Mouse (Mus musculus): ENCODE data around the gene Exoc6. TPM values are rescaled to one million over a fixed set of nuclear protein-coding genes. Genes with fewer than 3 reads are reported as not detected.

Gene Exoc6
- polyA plus RNA-seq (2012; rRNA removed) (11.4 and 17.3 TPM in 2 replicates), polyA plus RNA-seq (2014; fragmentation: Nextera tagmentation; extraction: Ambion mirVana) (31.6 and 32.4 TPM in 2 replicates)

DNA sequence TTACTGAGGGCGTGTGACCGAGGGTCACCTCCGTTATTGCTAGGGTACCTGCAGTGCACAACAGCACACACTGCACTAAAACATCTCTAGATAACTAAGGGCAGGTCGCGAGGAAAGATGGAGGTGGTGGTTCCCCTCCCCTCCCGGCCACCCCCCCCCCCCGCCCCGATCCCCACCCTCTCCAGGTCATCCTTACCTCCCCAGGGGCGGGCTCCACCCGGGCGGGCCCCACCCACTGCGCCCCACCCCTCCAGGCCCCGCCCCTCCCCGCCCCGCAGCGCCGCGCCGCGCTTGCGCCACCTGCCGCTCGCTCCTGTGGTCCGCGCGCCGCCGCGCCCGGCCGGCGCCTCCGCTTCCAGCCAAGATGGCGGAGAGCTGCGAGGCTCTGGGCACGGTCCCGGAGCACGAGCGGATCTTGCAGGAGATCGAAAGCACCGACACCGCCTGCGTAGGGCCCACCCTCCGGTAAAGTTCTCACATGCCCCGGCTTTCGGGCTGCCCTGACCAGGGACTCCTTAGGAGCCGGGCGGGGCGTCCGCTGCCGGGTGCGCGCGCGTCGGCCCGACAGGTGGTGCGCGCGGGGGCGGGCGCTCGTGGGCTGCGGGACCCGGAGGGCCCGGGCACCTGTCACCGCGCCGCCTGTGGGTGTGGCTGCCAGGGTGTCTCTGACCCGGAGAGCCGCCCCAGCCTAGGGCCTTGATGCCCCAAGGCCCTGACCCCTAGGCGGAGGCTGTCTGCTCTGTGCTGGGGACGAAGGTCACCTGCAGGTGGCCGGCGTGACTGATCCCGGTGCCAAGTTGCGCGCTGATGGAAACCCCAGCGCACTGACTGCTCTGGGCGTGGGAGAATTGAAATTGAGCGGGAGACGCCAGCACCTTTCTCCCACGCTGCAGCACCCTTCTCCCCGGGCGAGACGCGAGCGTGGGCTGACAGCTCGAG lies at the start of gene Exoc6:
TSS of gene Exoc6 (plus strand) at position 318 of the 939 bp plus-strand sequence.
- H3K4me1 ChIP-seq (replicated peaks; ENCODE audit: control insufficient read depth in 2 of 2, insufficient read depth in 2 of 2, low read length in 1 of 2): peaks cover 28 to 40% of the 10 kb centered on the region in 2 experiments
- peak; percentile 61 for TF ChIP-seq CTCF (IDR thresholded peaks at IDR 0.05; ENCODE audit: low read depth)
- TF ChIP-seq EP300 (IDR thresholded peaks at IDR 0.05; ENCODE audit: low read depth): no peak
- H3K27me3 ChIP-seq (ENCODE audit: control insufficient read depth, insufficient read depth, low read length): no peaks in the 10 kb centered on the region
- H3K9ac ChIP-seq (replicated peaks): peak within 1 kb of the TSS; percentile 68
- under 1% methylated on average over 85 of the region's 89 CpGs for WGBS (ENCODE audit: insufficient replicate concordance)
- H3K4me2 ChIP-seq (ENCODE audit: low read depth): peak within 1 kb of the TSS; percentile 93
- peak; percentile 85 for ATAC-seq (ENCODE audit: insufficient read depth)
- no peaks in the 10 kb centered on the region for H3K9me3 ChIP-seq (ENCODE audit: control insufficient read depth, low read length)
- peak within 1 kb of the TSS; percentile 74 to 89 for H3K4me3 ChIP-seq (ENCODE audit: insufficient read depth in 1 of 2, low read depth in 2 of 2, low read length in 2 of 2)
- peak; percentile 64 to 70 (median 65) for DNase-seq (ENCODE audit: low read depth in 3 of 3, low spot score in 3 of 3)
- H3K36me3 ChIP-seq (replicated peaks; ENCODE audit: control insufficient read depth, insufficient read depth, low read depth): no peaks in the 10 kb centered on the region; the same call in 1 of the 2 replicates
- peak within 1 kb of the TSS; percentile 81 for H3K27ac ChIP-seq

DNA sequence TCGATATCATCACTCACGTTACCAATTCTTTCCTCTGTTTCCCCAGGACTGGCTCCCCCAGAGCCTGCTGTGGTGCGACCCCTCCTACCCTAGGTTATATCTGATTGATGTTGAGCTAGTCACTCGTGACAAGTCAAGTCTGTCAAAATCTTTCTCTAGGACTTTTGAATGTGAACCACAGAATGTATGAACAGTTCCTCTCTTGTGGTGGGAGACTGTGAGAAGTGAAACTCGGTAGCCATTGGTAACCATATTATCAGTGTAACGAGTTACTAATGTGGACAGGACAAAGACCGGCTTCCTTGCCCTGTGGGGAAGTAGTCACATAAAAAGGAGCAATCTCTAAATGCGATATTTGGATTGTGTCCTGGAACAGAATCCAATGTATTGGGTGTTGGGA lies 47.2 kb upstream of the Exoc6 start:
- ATAC-seq (ENCODE audit: insufficient read depth) (no peak), DNase-seq (ENCODE audit: low read depth in 3 of 3, low spot score in 3 of 3) (no peak)
- WGBS (ENCODE audit: insufficient replicate concordance): 35% methylated on average over 8 of the region's 8 CpGs
- no peak overlapping the region for H3K9ac ChIP-seq (replicated peaks)
- no peak overlapping the region for H3K4me3 ChIP-seq (ENCODE audit: insufficient read depth in 1 of 2, low read depth in 2 of 2, low read length in 2 of 2)
- no peaks in the 10 kb centered on the region for H3K9me3 ChIP-seq (ENCODE audit: control insufficient read depth, low read length)
- H3K4me2 ChIP-seq (ENCODE audit: low read depth): no peak overlapping the region
- no peaks in the 10 kb centered on the region for H3K4me1 ChIP-seq (replicated peaks; ENCODE audit: control insufficient read depth in 2 of 2, insufficient read depth in 2 of 2, low read length in 1 of 2)
- H3K27ac ChIP-seq: no peak overlapping the region
- no peaks in the 10 kb centered on the region; the same call in 1 of the 2 replicates for H3K27me3 ChIP-seq (ENCODE audit: control insufficient read depth, insufficient read depth, low read length)
- TF ChIP-seq CTCF (IDR thresholded peaks at IDR 0.05; ENCODE audit: low read depth) (no peak), EP300 (IDR thresholded peaks at IDR 0.05; ENCODE audit: low read depth) (no peak)
- no peaks in the 10 kb centered on the region for H3K36me3 ChIP-seq (replicated peaks; ENCODE audit: control insufficient read depth, insufficient read depth, low read depth)

DNA sequence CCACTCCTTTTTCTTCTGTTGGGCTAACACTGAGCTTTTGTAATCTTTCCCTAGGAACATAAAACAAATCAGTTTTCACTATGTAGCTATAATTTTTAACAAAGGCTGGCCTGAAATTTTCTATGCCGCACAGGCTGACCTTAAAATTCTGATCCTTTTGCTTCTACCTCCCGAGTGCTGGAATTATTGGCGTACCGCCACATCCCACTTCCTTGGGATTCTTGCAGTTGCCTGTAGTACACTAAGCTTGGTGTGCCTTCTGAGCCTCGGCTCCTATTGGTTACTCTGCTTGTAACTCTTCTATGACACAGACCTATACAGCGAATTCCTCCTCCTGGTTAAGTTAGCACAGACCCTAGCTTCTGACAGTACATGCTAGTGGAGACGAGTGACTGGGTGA lies 44.2 kb upstream of the Exoc6 start:
- ATAC-seq (ENCODE audit: insufficient read depth) (no peak), DNase-seq (ENCODE audit: low read depth in 3 of 3, low spot score in 3 of 3) (no peak)
- Histone ChIP-seq H3K36me3 (replicated peaks; ENCODE audit: control insufficient read depth, insufficient read depth, low read depth) (no peaks in the 10 kb centered on the region), H3K27ac (no peak overlapping the region), H3K9me3 (ENCODE audit: control insufficient read depth, low read length) (no peaks in the 10 kb centered on the region), H3K27me3 (ENCODE audit: control insufficient read depth, insufficient read depth, low read length) (no peaks in the 10 kb centered on the region; the same call in 1 of the 2 replicates), H3K4me2 (ENCODE audit: low read depth) (no peak overlapping the region), H3K4me1 (replicated peaks; ENCODE audit: control insufficient read depth in 2 of 2, insufficient read depth in 2 of 2, low read length in 1 of 2) (peaks cover 0 to 3% of the 10 kb centered on the region in 2 experiments; a peak in 2 of 4 replicates), H3K4me3 (ENCODE audit: insufficient read depth in 1 of 2, low read depth in 2 of 2, low read length in 2 of 2) (no peak overlapping the region), H3K9ac (replicated peaks) (no peak overlapping the region)
- WGBS (ENCODE audit: insufficient replicate concordance): 69% methylated on average over 7 of the region's 7 CpGs
- no peak for TF ChIP-seq CTCF (IDR thresholded peaks at IDR 0.05; ENCODE audit: low read depth)
- TF ChIP-seq EP300 (IDR thresholded peaks at IDR 0.05; ENCODE audit: low read depth): no peak

DNA sequence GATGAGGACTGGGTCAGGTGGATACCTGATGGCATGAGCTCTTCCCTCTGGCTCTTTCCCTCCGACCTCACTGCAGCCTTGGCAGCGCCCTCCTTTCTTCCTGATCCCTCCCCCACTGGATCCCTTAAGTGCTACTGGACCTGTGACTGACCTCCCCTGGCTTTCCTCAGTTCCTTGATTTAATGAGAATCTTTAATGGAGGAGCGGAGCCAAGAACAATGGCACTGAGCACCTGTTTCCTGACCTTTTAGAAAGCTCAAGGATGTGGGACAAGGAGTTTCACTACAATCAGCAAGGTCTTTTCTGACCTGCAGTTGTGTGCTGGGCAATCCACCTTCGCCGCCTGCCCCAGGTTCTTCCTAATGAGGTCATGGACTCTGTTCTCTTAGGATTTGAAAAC lies 43.6 kb upstream of the Exoc6 start:
- no peak for DNase-seq (ENCODE audit: low read depth in 3 of 3, low spot score in 3 of 3)
- Histone ChIP-seq H3K36me3 (replicated peaks; ENCODE audit: control insufficient read depth, insufficient read depth, low read depth) (no peaks in the 10 kb centered on the region), H3K27ac (no peak overlapping the region), H3K4me1 (replicated peaks; ENCODE audit: control insufficient read depth in 2 of 2, insufficient read depth in 2 of 2, low read length in 1 of 2) (peaks cover 0 to 3% of the 10 kb centered on the region in 2 experiments; a peak in 2 of 4 replicates), H3K4me2 (ENCODE audit: low read depth) (no peak overlapping the region), H3K27me3 (ENCODE audit: control insufficient read depth, insufficient read depth, low read length) (no peaks in the 10 kb centered on the region; the same call in 1 of the 2 replicates), H3K4me3 (ENCODE audit: insufficient read depth in 1 of 2, low read depth in 2 of 2, low read length in 2 of 2) (no peak overlapping the region), H3K9me3 (ENCODE audit: control insufficient read depth, low read length) (no peaks in the 10 kb centered on the region), H3K9ac (replicated peaks) (no peak overlapping the region)
- TF ChIP-seq EP300 (IDR thresholded peaks at IDR 0.05; ENCODE audit: low read depth) (no peak), CTCF (IDR thresholded peaks at IDR 0.05; ENCODE audit: low read depth) (no peak)
- WGBS (ENCODE audit: insufficient replicate concordance): 76% methylated on average over 5 of the region's 5 CpGs
- no peak for ATAC-seq (ENCODE audit: insufficient read depth)

DNA sequence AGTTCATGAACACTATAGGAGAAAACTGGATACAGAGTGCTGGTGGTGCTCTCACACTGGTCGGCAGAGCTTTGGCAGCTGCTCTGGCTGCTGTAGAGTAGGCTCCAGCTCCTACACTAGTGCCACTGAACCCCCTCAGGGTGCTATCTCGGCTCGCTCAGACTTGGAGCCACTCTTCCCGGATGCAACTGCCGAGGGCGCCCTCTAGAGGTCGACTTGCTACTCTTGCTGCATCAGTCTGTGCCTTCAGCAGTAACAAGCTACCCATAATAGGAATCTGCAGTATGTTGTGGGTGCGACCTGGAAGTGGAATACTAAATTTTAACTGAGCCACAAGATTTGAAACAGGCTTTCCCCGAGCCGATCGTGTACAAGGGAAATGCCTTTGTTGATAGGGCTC lies 40.5 kb upstream of the Exoc6 start:
- ATAC-seq (ENCODE audit: insufficient read depth) (peak; percentile 58), DNase-seq (ENCODE audit: low read depth in 3 of 3, low spot score in 3 of 3) (peak; percentile 58 to 65 (median 63))
- no peak overlapping the region for H3K27ac ChIP-seq
- WGBS (ENCODE audit: insufficient replicate concordance): 2% methylated on average over 11 of the region's 11 CpGs
- no peaks in the 10 kb centered on the region for H3K27me3 ChIP-seq (ENCODE audit: control insufficient read depth, insufficient read depth, low read length)
- TF ChIP-seq EP300 (IDR thresholded peaks at IDR 0.05; ENCODE audit: low read depth) (no peak), CTCF (IDR thresholded peaks at IDR 0.05; ENCODE audit: low read depth) (peak; percentile 93)
- H3K4me2 ChIP-seq (ENCODE audit: low read depth): no peak overlapping the region
- H3K4me1 ChIP-seq (replicated peaks; ENCODE audit: control insufficient read depth in 2 of 2, insufficient read depth in 2 of 2, low read length in 1 of 2): peaks cover 0 to 3% of the 10 kb centered on the region in 2 experiments; a peak in 2 of 4 replicates
- H3K4me3 ChIP-seq (ENCODE audit: insufficient read depth in 1 of 2, low read depth in 2 of 2, low read length in 2 of 2): no peak overlapping the region
- no peak overlapping the region for H3K9ac ChIP-seq (replicated peaks)
- no peaks in the 10 kb centered on the region for H3K9me3 ChIP-seq (ENCODE audit: control insufficient read depth, low read length)
- H3K36me3 ChIP-seq (replicated peaks; ENCODE audit: control insufficient read depth, insufficient read depth, low read depth): no peaks in the 10 kb centered on the region
